Mouse (Mus musculus) adrenal gland, postnatal 36 days (tissue): ENCODE results near the gene Zhx3. TPM values are rescaled to one million over a fixed set of nuclear protein-coding genes. Genes with fewer than 3 reads are reported as not detected.

Source experiments
- DNase-seq, 2 experiments: peaks; one replicate each; pipeline ENCODE4 v3.0.0; 2021; ENCODE audit warnings: mixed read lengths in 1 of 2
- total RNA-seq, 2 experiments: library from RNA; stranded (reverse); gene quantifications; 2 replicates each; pipeline ENCODE4 v1.2.3; 2021

The Zhx3 gene
- total RNA-seq, 2 experiments from 2014 or later, result 60.4 to 116 TPM

DNA sequence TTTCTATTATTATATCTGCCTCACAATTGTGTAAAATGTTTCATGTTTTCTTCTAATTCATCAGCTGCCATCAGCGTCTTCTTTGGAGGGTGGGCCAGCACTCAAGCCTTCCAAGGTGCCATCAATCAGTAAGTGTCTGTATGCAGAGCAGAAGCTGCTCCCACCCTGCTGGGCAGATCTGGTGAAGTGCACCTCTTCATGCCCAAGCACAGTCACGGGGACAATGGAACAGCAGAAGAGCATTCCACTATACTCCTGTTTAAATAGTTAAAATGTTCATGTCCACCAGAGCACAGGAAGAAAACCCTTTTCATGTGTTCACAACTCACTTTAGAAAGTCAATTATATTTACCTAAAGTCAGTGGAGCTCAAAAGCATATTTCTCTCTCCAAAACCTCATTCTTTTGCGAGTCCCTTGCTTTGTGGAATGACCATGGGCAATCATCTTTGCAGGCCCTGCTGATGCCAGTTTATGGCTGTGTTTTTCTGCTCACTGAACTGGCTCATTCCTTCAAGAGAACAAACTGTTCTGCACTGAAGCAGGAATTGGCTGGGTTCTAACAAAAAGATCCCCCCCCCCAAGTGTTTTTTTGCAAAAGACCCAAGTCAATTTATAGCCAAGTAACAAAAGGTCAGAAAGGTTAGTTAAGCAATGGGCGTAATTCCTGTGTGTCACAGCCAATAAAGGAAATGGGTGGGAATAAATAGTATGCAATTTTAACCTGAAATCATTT is 67.8 kb downstream of the Zhx3 start:
- DNase-seq, result peak in 1 of 2 experiments; percentile 27

DNA sequence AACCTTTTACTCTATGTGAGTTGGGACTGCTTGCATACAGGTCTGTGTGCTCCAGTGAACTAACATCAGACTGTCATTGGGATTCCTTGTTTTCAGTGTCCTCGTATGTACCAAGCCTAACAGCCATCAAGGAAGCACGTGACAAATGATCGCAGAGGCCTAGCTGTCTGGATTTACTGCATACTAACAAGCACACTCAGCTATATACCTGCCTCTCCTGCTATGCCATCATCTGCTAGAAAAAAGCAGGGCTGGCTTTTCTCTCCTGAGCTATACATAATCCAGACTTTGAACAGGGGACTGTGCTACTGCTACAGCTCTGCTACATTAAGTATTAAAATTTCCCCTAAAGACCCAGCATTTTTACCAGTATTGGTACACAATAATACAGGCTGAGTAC is 70.5 kb downstream of the Zhx3 start:
- no peak for DNase-seq

DNA sequence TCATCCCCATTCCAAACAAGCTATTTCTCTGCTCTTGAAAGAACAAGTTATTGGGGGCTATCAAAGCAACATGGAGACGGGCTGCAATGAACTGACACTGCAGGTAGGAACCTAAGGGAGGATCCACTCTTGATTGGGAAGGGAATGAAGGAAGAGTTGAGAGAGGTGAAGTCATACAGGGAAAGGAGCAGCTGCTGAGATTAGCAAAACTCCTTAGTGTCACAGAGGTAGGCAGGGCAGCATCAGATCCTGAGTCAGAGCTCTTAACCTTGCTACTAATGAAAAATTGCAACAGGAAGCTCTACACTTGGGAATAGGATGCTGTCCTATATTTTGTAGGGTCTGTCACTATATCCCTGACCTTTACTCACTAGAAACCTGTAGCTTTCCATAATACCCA is 71.8 kb downstream of the Zhx3 start:
- DNase-seq, result no peak

DNA sequence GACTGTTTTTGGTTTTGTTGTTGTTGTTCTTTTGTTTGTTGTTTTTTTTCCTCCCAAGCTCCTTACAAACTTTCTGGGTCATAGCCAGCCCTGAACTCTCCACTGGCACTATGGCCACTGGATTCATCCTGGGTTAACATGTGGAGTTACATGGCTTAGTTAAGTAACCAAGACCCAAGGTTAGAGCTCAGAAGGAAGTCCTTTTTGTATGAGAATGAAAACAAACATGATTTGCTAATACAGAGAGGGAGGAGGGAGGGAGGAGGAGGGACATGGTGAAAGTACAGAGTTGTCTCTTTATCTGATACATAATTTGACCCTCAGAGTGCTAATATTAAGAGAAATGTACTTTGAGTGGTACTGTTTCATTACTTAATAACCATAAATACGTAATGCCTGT is 74.6 kb downstream of the Zhx3 start:
- peak in 1 of 2 experiments; percentile 5 for DNase-seq

DNA sequence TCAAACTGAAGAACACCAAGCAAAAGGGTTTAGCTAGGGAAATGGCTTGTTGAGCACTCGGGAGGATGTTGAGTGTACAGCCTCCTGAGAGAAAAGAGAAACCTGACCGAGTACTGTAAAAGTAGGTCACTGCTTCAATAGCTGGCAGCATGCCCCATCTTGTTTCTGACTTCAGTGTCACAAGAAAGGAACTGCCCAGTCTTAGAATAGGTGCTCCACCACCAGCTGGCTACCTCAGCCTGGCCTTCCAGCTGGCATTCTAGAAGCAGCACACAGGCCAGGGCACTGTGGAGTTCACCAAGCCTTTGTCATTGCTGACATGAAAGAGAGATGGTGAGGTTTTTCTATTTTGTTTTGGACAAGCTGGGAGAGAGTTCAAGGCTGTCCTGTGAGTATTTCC is 75.8 kb downstream of the Zhx3 start:
- DNase-seq, result peak; percentile 77 to 85

DNA sequence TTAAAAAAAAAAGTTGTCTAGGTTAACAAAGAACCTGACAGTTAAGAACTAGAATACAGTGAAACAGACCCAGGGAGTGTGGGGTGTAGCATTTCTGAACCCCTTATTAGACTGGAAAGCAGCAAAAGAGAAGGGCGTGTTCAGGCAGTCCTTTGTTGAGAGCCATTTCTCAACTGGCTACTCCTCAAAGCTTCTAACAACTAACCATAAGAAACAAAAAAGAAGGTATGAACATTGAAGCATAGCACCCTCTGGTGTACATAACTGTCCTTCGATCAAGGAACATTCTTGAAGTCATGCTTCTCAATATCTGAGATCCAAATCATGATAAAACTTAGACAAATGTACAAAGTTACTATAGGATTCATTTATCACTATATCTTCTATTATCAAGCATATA is 79.7 kb downstream of the Zhx3 start:
- DNase-seq, result no peak

DNA sequence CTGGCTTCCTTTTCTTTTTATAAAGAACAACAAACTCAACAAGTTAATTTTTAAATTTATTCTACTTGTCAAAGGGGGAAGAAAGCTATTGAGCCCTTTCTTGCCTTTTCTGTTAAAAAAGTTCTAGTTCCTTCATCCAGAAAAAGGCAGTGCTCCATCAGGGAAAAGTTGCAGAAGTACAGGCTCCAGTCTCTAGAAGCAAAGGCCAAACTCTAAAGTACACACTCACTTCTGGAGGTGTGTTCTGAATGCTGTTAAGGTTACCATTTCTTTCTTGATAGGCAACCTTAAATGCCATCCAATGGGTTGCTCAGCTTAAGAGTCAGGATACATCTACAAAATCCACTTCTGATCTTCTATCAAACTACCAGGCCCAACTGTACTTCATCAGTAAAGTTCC is 83.1 kb downstream of the Zhx3 start:
- no peak for DNase-seq

DNA sequence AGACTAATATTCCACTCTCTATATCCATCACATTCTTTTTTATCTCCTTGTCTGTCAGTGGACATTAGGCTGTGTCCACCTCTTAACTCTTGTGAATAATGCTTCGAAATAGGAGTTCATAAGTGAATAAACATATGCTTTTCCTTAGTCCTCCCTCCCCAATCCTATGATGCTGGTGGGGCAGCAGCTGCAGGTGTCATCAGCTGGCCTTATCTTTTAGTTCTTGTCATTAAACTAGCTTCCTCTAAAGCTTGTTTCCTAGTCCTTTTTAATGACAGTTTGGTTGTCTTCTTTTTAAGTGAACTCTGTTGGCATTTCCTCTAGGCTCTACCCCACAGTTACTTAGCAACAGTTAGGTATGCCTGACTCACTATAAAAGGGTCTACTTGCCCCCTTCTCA is 83.8 kb downstream of the Zhx3 start:
- no peak for DNase-seq

DNA sequence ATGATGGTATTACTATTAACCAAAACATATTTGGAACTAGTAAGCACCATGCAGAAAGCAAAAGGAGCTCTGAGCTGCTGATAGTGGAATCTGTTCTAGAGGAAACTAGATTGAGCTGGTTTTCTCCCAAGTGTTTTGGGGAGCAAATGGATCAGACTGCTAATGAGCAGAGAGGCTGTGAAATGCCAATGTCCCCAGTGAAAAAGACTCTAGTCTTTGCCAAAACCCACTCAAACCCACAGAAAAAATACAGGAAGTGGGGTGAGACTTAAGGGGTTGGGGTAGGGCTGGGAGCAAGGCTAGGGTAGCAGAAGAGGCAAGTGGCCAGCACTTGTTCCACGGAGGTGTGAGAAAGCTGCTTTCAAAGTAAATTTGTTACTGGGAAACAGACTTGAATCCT is 86.5 kb downstream of the Zhx3 start:
- DNase-seq, result no peak

DNA sequence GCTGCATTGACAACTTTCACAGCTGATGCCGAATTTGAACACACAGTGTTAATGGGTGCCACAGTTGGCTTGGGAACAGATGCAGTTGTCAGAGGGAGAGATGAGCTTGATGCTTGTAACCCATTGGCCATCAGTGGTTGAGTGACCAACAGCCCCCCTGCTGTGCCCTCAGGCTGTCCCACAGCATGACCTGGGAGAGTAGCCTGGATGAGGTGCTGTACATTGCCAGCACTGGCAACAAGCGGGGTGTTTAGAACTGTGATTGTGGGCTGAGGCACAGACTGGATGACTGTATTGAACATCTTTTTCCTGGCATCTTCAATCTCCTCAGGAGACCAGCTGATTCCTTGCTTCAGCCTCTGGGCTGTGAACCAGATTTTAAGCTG is 92.0 kb downstream of the Zhx3 start:
- no peak for DNase-seq

DNA sequence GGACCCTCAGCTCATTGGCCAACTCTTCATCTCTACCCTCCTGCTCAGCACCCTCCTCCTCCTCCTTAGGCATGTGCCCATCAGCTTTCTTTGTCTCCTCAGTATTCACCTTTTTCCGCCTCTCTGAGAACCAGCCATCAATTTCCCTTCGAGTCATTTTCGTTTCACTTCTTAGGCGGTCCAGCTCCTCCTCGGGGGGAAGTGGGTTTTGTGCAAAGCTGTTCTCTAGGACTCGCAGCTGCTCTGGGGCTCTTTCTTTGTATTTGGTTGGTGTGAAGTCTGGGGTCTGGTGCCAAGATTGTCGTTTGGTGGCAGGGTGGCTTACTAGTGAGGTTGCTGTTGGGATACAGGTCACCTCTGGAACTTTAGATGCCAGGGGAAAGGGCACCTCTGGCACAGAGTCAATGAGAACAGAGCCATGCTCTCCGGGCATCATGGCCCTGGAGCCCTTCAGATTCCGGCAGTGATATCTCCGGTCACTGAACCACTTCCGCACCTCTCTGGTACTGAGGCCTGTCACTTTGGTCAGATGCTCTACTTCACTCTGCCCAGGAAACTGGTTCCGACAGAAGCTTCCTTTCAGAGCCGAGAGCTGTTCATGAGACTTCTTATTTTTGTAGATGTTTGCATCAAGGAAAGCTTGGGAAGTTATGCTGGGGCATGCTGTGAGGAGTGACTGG is 92.5 kb downstream of the Zhx3 start:
- no peak for DNase-seq

DNA sequence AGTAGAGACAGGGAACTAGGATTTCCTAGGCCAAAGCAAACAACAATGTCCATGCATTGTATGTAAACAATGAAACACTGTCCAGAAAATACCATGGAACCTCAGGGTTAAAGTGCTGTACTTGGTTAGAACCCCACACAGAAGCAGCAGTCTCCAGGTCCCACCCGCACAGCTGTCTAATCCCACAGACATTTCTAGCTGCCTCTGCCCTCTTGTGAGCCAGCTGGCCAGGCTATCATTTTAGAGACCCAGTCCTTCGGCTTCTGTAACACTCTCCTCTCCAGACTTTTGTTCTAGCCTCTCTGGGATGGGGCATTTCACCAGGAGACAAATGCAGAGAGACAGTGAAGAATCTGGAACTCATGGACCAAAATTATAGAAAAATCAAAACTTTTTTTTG is 94.8 kb downstream of the Zhx3 start:
- DNase-seq, result no peak

DNA sequence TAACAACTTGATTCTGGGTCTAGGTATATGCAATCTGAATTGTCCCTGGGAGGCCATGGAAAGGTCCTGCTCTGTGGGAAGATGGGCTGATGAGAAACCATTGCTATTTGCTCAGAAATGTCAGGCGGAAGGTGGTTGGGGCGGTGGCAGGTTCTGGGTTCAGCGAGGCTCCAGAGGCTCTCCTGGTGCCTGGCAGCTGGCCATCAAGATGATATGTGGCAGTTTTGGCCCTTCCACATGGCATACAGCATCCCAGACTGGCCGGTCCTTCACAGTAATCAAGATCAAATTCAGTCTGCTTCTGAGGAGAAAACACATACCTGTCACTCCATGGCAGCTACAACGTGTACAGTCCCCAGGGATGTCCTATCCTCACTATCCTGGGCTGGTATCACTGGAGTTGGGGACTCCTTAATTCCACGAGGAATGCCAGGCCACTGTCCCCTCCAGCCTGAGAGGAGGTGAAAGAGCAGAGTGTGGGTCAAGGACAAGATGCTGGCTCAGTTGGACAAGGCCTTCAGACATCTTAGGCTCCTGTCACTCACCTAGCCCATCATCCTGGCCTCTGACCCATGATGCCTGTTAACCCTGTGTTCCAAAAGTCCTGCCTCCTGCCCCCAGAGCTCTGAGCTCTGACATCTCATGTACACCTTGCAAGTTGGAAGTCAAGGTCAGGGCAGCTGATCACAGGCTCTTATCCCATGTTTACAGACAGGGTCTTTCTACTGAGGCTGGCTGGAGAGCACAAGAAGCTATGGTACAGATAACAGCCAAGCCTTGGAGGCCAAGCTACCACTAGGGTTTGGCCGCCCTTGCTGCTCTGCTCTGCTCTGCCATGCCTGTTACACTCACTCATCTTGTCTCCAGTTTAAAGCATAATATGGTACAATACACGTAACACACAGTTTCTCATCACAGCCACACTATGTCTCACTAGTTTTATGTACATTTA is 101.2 kb downstream of the Zhx3 start:
- DNase-seq, result no peak

DNA sequence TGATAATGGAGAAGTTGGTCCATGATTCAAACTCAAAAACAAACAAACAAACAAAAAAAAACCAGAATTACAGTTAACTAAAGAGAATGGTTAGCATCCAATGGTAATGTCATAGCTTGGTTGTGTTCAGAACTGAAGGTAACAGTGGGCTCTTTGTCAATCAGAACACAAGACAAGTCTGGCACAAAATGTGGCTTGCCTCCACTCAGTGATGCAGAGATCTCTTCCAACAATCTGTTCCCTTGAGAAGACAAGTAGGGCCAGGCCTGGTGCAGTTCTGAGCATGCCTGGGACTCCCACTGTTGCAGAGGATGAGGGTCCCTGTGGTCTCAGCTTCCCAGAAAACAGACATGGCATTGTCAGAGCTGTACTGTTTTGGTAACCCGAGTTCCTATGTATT is 101.9 kb downstream of the Zhx3 start:
- no peak for DNase-seq

DNA sequence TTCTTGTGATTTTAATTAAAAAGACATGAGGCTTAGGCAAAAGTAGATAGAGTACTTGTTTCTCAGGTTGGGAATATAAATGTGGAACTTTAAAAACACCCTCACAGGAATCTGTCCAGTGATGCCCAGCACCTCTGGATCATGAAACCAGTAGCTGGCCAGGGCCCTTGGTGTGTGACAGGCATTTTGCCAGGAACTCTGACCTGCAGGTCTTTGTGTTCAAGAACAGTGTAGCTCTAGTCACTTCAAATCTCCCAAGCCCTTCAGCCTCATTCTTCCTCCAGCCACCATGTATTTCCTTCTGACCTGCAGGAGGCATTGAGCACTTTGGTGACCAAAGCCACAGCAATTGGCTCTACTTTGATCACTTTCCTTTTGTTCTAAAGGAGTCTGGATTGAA is 102.4 kb downstream of the Zhx3 start:
- DNase-seq, result peak in 1 of 2 experiments; percentile 26

DNA sequence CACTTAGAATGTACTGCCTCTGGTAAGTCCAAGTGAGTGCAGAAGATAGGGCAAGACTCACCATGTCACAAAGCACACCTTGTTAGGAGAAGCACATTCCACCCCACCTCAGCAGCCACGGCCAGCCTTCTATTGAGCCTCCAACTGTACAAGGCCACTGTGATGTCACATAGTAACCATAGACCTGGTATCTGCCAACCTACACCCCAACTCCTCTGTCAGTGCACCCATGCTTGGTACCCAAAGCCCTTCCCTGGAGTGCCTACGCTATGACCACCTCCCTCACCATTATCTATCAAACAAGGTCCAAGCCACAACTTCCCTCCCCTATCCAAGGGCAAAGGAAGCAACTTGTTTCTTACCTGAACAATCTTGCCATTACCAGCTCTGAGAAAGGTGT is 103.8 kb downstream of the Zhx3 start:
- no peak for DNase-seq

DNA sequence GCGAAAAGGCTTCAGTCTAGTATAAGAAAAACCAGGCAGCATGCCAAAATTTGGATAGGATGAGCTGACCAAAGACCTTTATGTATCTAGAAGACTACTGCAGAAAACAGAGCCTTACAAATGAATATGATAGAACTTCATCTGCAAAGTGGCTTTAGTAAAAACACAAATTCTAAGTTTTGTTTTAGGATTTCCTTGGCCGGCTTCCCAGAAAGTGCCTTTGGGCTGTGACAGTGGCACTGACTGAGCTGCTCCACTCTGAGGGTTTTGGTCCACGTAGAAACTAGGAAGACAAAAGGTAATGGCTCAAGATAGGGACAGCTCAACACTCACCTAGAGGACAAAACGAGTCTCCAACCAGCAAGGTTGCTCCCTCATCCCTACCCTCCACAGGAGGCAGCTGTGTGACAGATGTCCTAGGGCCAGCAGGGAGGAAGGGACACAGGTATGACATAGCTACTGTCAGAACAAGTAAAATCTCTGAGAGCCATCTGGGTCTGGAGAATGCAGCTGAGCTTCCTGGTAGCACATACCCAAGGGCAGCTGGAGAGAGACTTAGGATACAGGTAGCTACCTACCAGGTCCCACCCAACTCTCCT is 104.6 kb downstream of the Zhx3 start:
- no peak for DNase-seq

DNA sequence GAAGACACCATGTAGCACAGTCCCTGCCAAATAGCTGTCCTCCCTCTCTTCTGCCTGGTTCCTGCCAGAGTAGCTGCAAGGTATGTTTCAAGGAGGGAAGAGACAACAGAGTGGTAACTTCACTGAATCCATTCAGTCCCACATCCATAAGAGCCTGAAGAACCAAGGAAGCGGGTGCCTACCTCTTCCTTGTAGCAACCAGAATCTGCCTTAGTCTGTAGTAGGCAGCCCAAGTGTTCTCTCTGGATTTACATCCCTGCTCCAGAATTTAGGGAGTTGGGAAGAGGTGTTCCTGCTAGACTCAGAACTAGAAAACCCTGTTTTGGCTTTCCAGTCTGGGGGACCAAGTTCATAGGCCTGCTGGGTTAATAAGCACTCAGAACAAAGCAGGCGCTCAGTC is 105.6 kb downstream of the Zhx3 start:
- DNase-seq, result no peak

DNA sequence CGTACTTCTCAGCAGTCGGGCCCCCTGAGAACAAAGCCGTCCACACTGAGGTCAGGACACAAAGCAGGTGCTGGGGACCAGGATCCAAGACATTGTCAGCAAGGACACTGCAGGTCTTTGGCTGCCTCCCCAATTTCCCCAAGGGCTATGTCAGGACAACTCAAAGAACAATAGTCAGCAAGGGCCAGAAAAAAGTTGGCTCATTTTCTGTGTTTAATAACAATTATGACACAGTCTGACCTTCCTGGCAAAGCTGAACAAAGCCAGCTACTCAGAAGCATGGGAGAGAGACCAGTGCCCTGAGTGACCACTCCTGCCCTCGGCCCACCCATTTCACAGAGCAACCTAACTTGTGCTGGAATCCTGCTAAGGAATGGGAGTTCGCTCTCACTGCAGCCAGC is 106.4 kb downstream of the Zhx3 start:
- peak; percentile 52 to 59 for DNase-seq

DNA sequence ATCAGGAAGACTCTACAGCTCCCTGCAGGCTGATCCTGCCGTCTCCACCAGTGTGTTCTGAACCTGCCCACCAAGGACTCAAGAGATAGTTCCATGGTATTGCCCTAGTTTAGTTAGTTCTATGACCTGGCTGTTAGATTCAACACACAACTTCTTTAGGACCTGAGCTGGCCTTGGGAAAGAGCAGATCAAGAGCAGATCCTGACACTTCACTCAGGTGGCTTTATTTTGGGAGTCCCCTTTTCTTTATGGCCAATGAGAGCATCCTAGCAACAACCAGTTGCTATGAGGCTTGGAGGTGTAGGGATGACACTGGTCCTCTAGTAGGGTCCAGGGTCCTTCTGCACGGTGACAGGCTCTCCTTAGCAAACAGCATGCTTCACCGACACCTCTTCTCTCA is 107.7 kb downstream of the Zhx3 start:
- no peak for DNase-seq

DNA sequence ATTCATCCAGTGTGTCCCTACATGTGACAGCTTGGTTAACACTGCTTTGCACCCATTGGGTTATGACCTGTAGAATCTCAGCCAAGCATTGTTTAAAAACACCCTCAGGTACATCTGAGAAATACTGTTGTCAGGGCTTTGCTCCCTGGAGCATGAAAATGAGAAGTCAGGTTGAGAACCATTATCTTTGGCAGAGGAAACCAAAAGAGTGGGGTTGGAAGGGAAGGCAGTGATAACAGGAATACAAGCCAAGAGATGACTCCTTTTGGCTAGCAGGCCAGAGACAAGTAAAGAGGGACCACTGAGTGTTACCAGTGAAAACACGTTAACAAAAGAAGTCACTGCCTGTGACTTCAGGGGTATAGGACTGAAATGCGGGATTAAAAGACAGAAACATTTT is 108.4 kb downstream of the Zhx3 start:
- no peak for DNase-seq

DNA sequence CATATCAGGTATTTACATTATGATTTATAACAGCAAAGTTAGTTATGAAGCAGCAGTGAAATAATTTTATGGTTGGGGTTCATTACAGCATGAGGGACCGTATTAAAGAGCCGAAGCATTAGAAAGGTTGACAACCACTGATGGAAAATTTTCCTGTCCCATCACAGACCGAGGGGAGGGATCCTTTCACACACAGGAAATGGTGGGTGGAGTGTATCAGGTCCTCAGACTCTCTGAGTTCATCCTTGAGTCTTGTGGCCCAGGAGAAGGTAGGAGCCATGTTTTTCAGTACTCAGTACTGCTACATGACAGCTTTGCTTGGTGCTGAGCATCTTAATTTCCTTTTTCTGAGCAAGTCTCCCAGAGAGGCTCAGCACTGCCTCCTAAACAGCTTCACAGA is 109.0 kb downstream of the Zhx3 start:
- DNase-seq, result no peak
